Mouse (Mus musculus): ENCODE results near the gene Plcg1. TPM values are rescaled to one million over a fixed set of nuclear protein-coding genes. Genes with fewer than 3 reads are reported as not detected.

Gene Plcg1
- total RNA-seq, 1 experiment: 59.0 TPM

GRCm38 (mm10) chr2:160793117-160793516 lies 62.0 kb downstream of the Plcg1 start:
- no peak for DNase-seq (ENCODE audit: low read depth, low spot score)
- Histone ChIP-seq H3K36me3 (ENCODE audit: control insufficient read depth, insufficient read depth, low read length, poor library complexity, severe bottlenecking) (no peaks in the 10 kb centered on the region), H3K27ac (ENCODE audit: insufficient read depth, low read depth, low read length, poor library complexity, severe bottlenecking) (no peak overlapping the region), H3K9me3 (ENCODE audit: control insufficient read depth, insufficient read depth, low read depth, low read length) (no peaks in the 10 kb centered on the region), H3K9ac (ENCODE audit: insufficient read depth, low read depth, low read length, poor library complexity, severe bottlenecking) (no peak overlapping the region), H3K4me3 (ENCODE audit: insufficient read depth in 1 of 2, low read depth in 1 of 2, low read length in 2 of 2, poor library complexity in 1 of 2, severe bottlenecking in 1 of 2) (no peak overlapping the region), H3K4me1 (ENCODE audit: control insufficient read depth in 2 of 2, insufficient read depth in 2 of 2, low read length in 2 of 2, poor library complexity in 1 of 2) (no peaks in the 10 kb centered on the region)
- TF ChIP-seq ZC3H11A (IDR thresholded peaks at IDR 0.05; ENCODE audit: borderline replicate concordance, low read depth, low read length) (no peak), CHD2 (IDR thresholded peaks at IDR 0.05; ENCODE audit: low read depth, low read length) (no peak), HCFC1 (IDR thresholded peaks at IDR 0.05; ENCODE audit: borderline replicate concordance, insufficient read depth, low read length) (no peak), MAFK (IDR thresholded peaks at IDR 0.05; ENCODE audit: insufficient read depth, low read depth, low read length) (no peak), ZNF384 (IDR thresholded peaks at IDR 0.05; ENCODE audit: low read depth, low read length) (no peak)
- in situ Hi-C loops (cut with MboI; ENCODE audit: low sequenced_read_pairs in 2 of 2, unreplicated experiment in 2 of 2): no loop called here

GRCm38 (mm10) chr2:160796973-160797372 lies 65.9 kb downstream of the Plcg1 start:
- no peaks in the 10 kb centered on the region for H3K9me3 ChIP-seq (ENCODE audit: control insufficient read depth, insufficient read depth, low read depth, low read length)
- no peak for TF ChIP-seq HCFC1 (IDR thresholded peaks at IDR 0.05; ENCODE audit: borderline replicate concordance, insufficient read depth, low read length)
- TF ChIP-seq ZC3H11A (IDR thresholded peaks at IDR 0.05; ENCODE audit: borderline replicate concordance, low read depth, low read length): no peak
- no peak for TF ChIP-seq CHD2 (IDR thresholded peaks at IDR 0.05; ENCODE audit: low read depth, low read length)
- TF ChIP-seq ZNF384 (IDR thresholded peaks at IDR 0.05; ENCODE audit: low read depth, low read length): no peak
- TF ChIP-seq MAFK (IDR thresholded peaks at IDR 0.05; ENCODE audit: insufficient read depth, low read depth, low read length): no peak
- no peak overlapping the region for H3K4me3 ChIP-seq (ENCODE audit: insufficient read depth in 1 of 2, low read depth in 1 of 2, low read length in 2 of 2, poor library complexity in 1 of 2, severe bottlenecking in 1 of 2)
- H3K27ac ChIP-seq (ENCODE audit: insufficient read depth, low read depth, low read length, poor library complexity, severe bottlenecking): no peak overlapping the region
- H3K36me3 ChIP-seq (ENCODE audit: control insufficient read depth, insufficient read depth, low read length, poor library complexity, severe bottlenecking): no peaks in the 10 kb centered on the region
- H3K4me1 ChIP-seq (ENCODE audit: control insufficient read depth in 2 of 2, insufficient read depth in 2 of 2, low read length in 2 of 2, poor library complexity in 1 of 2): no peaks in the 10 kb centered on the region
- in situ Hi-C loops (cut with MboI; ENCODE audit: low sequenced_read_pairs in 2 of 2, unreplicated experiment in 2 of 2): no loop called here
- DNase-seq (ENCODE audit: low read depth, low spot score): no peak
- no peak overlapping the region for H3K9ac ChIP-seq (ENCODE audit: insufficient read depth, low read depth, low read length, poor library complexity, severe bottlenecking)

- Histone ChIP-seq H3K9ac (ENCODE audit: insufficient read depth, low read depth, low read length, poor library complexity, severe bottlenecking) (no peak overlapping the region), H3K4me3 (ENCODE audit: insufficient read depth in 1 of 2, low read depth in 1 of 2, low read length in 2 of 2, poor library complexity in 1 of 2, severe bottlenecking in 1 of 2) (no peak overlapping the region), H3K9me3 (ENCODE audit: control insufficient read depth, insufficient read depth, low read depth, low read length) (no peaks in the 10 kb centered on the region), H3K36me3 (ENCODE audit: control insufficient read depth, insufficient read depth, low read length, poor library complexity, severe bottlenecking) (no peaks in the 10 kb centered on the region), H3K4me1 (ENCODE audit: control insufficient read depth in 2 of 2, insufficient read depth in 2 of 2, low read length in 2 of 2, poor library complexity in 1 of 2) (no peaks in the 10 kb centered on the region), H3K27ac (ENCODE audit: insufficient read depth, low read depth, low read length, poor library complexity, severe bottlenecking) (no peak overlapping the region)
- no peak for DNase-seq (ENCODE audit: low read depth, low spot score)
- in situ Hi-C loops (cut with MboI; ENCODE audit: low sequenced_read_pairs in 2 of 2, unreplicated experiment in 2 of 2): no loop called here
- TF ChIP-seq CHD2 (IDR thresholded peaks at IDR 0.05; ENCODE audit: low read depth, low read length): no peak
- TF ChIP-seq ZNF384 (IDR thresholded peaks at IDR 0.05; ENCODE audit: low read depth, low read length): no peak
- no peak for TF ChIP-seq ZC3H11A (IDR thresholded peaks at IDR 0.05; ENCODE audit: borderline replicate concordance, low read depth, low read length)
- TF ChIP-seq HCFC1 (IDR thresholded peaks at IDR 0.05; ENCODE audit: borderline replicate concordance, insufficient read depth, low read length): no peak
- TF ChIP-seq MAFK (IDR thresholded peaks at IDR 0.05; ENCODE audit: insufficient read depth, low read depth, low read length): no peak
These were observed 67.1 kb downstream of the Plcg1 start for GRCm38 (mm10) chr2:160798206-160798605.

GRCm38 (mm10) chr2:160800967-160801366 lies 69.9 kb downstream of the Plcg1 start:
- no peak overlapping the region for H3K4me3 ChIP-seq (ENCODE audit: insufficient read depth in 1 of 2, low read depth in 1 of 2, low read length in 2 of 2, poor library complexity in 1 of 2, severe bottlenecking in 1 of 2)
- H3K9ac ChIP-seq (ENCODE audit: insufficient read depth, low read depth, low read length, poor library complexity, severe bottlenecking): no peak overlapping the region
- H3K9me3 ChIP-seq (ENCODE audit: control insufficient read depth, insufficient read depth, low read depth, low read length): no peaks in the 10 kb centered on the region
- DNase-seq (ENCODE audit: low read depth, low spot score): no peak
- in situ Hi-C loops (cut with MboI; ENCODE audit: low sequenced_read_pairs in 2 of 2, unreplicated experiment in 2 of 2): no loop called here
- no peak for TF ChIP-seq CHD2 (IDR thresholded peaks at IDR 0.05; ENCODE audit: low read depth, low read length)
- TF ChIP-seq HCFC1 (IDR thresholded peaks at IDR 0.05; ENCODE audit: borderline replicate concordance, insufficient read depth, low read length): no peak
- TF ChIP-seq ZC3H11A (IDR thresholded peaks at IDR 0.05; ENCODE audit: borderline replicate concordance, low read depth, low read length): no peak
- no peak for TF ChIP-seq MAFK (IDR thresholded peaks at IDR 0.05; ENCODE audit: insufficient read depth, low read depth, low read length)
- TF ChIP-seq ZNF384 (IDR thresholded peaks at IDR 0.05; ENCODE audit: low read depth, low read length): no peak
- H3K36me3 ChIP-seq (ENCODE audit: control insufficient read depth, insufficient read depth, low read length, poor library complexity, severe bottlenecking): no peaks in the 10 kb centered on the region
- H3K4me1 ChIP-seq (ENCODE audit: control insufficient read depth in 2 of 2, insufficient read depth in 2 of 2, low read length in 2 of 2, poor library complexity in 1 of 2): no peaks in the 10 kb centered on the region
- H3K27ac ChIP-seq (ENCODE audit: insufficient read depth, low read depth, low read length, poor library complexity, severe bottlenecking): no peak overlapping the region

DNA sequence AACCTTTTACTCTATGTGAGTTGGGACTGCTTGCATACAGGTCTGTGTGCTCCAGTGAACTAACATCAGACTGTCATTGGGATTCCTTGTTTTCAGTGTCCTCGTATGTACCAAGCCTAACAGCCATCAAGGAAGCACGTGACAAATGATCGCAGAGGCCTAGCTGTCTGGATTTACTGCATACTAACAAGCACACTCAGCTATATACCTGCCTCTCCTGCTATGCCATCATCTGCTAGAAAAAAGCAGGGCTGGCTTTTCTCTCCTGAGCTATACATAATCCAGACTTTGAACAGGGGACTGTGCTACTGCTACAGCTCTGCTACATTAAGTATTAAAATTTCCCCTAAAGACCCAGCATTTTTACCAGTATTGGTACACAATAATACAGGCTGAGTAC lies 71.2 kb downstream of the Plcg1 start:
- no peaks in the 10 kb centered on the region for H3K36me3 ChIP-seq (ENCODE audit: control insufficient read depth, insufficient read depth, low read length, poor library complexity, severe bottlenecking)
- TF ChIP-seq ZC3H11A (IDR thresholded peaks at IDR 0.05; ENCODE audit: borderline replicate concordance, low read depth, low read length) (no peak), HCFC1 (IDR thresholded peaks at IDR 0.05; ENCODE audit: borderline replicate concordance, insufficient read depth, low read length) (no peak), ZNF384 (IDR thresholded peaks at IDR 0.05; ENCODE audit: low read depth, low read length) (no peak), MAFK (IDR thresholded peaks at IDR 0.05; ENCODE audit: insufficient read depth, low read depth, low read length) (no peak), CHD2 (IDR thresholded peaks at IDR 0.05; ENCODE audit: low read depth, low read length) (no peak)
- H3K9me3 ChIP-seq (ENCODE audit: control insufficient read depth, insufficient read depth, low read depth, low read length): no peaks in the 10 kb centered on the region
- no peak overlapping the region for H3K27ac ChIP-seq (ENCODE audit: insufficient read depth, low read depth, low read length, poor library complexity, severe bottlenecking)
- no peak overlapping the region for H3K4me3 ChIP-seq (ENCODE audit: insufficient read depth in 1 of 2, low read depth in 1 of 2, low read length in 2 of 2, poor library complexity in 1 of 2, severe bottlenecking in 1 of 2)
- in situ Hi-C loops (cut with MboI; ENCODE audit: low sequenced_read_pairs in 2 of 2, unreplicated experiment in 2 of 2): no loop called here
- no peak for DNase-seq (ENCODE audit: low read depth, low spot score)
- no peak overlapping the region for H3K9ac ChIP-seq (ENCODE audit: insufficient read depth, low read depth, low read length, poor library complexity, severe bottlenecking)
- no peaks in the 10 kb centered on the region for H3K4me1 ChIP-seq (ENCODE audit: control insufficient read depth in 2 of 2, insufficient read depth in 2 of 2, low read length in 2 of 2, poor library complexity in 1 of 2)

Data from ES-E14 (cell line).